Mouse (Mus musculus) testis, adult 2 months (tissue): ENCODE data around the gene Usp7.

Experiments used
- CTCF ChIP-seq: fragments of 200-500 bp; IDR thresholded peaks from 2 replicates; pipeline ENCODE4 v1.5.1; 2012; ENCODE audit warnings: low read depth, mild to moderate bottlenecking, inconsistent platforms, low read length, moderate library complexity; ENCODE audit not compliant: control insufficient read depth, insufficient read depth, insufficient replicate concordance
- POLR2A ChIP-seq: fragments of 200-500 bp; IDR thresholded peaks from 2 replicates; pipeline ENCODE4 v1.6.1; 2012; ENCODE audit warnings: low read depth, mild to moderate bottlenecking, inconsistent platforms, low read length, moderate library complexity; ENCODE audit not compliant: control insufficient read depth

- no peak for TF ChIP-seq POLR2A
- TF ChIP-seq CTCF: no peak
Observed at GRCm38 (mm10) chr16:8717744-8718143, 74.4 kb downstream of the Usp7 start.
